Mouse (Mus musculus) myocyte (in vitro differentiated cells): Measurements from ENCODE around the gene Dcbld2.

ENCODE experiments used
- E2F4 ChIP-seq: IDR thresholded peaks from one replicate; pipeline ENCODE4 v1.6.1; 2011; ENCODE audit warnings: mild to moderate bottlenecking, control low read depth, moderate library complexity; ENCODE audit not compliant: insufficient read depth
- MYOG ChIP-seq, 3 experiments: IDR thresholded peaks; one replicate each; pipeline ENCODE4 v1.6.1; 2011; ENCODE audit warnings: control low read depth in 2 of 3, low read depth in 2 of 3, mild to moderate bottlenecking in 2 of 3; ENCODE audit not compliant: insufficient read length in 2 of 3, control insufficient read depth in 1 of 3, insufficient read depth in 1 of 3
- POLR2A ChIP-seq: IDR thresholded peaks from one replicate; pipeline ENCODE4 v1.6.1; 2011; ENCODE audit warnings: low read depth, mild to moderate bottlenecking, control low read depth, moderate library complexity; ENCODE audit not compliant: insufficient read length
- POLR2AphosphoS2 ChIP-seq: IDR thresholded peaks from one replicate; pipeline ENCODE4 v1.6.1; 2011; ENCODE audit warnings: low read depth, control low read depth; ENCODE audit not compliant: insufficient read length

DNA sequence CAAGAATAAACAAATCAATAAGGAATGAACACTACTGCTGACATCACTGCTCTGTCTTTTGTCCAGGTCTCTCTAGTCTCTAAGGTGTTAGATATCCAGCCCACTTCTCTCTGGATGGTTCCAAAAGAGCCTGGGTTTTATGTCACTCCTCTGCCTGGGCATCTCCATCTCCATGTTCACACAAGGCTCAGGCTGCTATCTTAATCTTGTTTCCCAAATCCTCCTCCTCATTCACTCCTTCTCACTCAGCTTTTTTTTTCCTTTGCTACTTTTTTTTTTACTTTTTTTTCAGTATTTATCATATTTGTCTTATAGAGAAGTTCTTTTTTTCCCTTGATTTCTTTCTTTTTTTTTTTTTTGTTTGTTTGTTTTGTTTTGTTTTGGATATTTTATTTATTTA is 96.7 kb downstream of the Dcbld2 start:
- TF ChIP-seq POLR2A (no peak), E2F4 (no peak), MYOG (IDR thresholded peaks at IDR 0.05; ENCODE audit: control insufficient read depth in 1 of 3, insufficient read depth in 1 of 3, insufficient read length in 2 of 3, low read depth in 2 of 3) (no peak), POLR2AphosphoS2 (no peak)
